Mouse (Mus musculus) small intestine, adult 2 months (tissue): ENCODE results near the gene Fam170b.

Experiments
- CTCF ChIP-seq: fragments of 200-500 bp; IDR thresholded peaks from 2 replicates; pipeline ENCODE4 v1.5.1; 2012; ENCODE audit warnings: low read depth, mild to moderate bottlenecking, control low read depth, inconsistent platforms, low read length, moderate library complexity, mixed read lengths; ENCODE audit not compliant: insufficient replicate concordance, insufficient read length; ENCODE audit errors: extremely low read depth
- POLR2A ChIP-seq: fragments of 200-500 bp; IDR thresholded peaks from 2 replicates; pipeline ENCODE4 v1.6.1; 2012; ENCODE audit warnings: low read depth, mild to moderate bottlenecking, control low read depth, inconsistent platforms, low read length, moderate library complexity

GRCm38 (mm10) chr14:32871963-32872362 lies 38.2 kb downstream of the Fam170b start:
- TF ChIP-seq POLR2A (no peak), CTCF (no peak)
